Mouse (Mus musculus) embryonic fibroblast, embryonic 13.5 days (primary cell): ENCODE data around the gene Slc3a1.

Experiments used
- CTCF ChIP-seq: IDR thresholded peaks from 2 replicates; pipeline ENCODE4 v1.5.1; 2011; ENCODE audit warnings: mild to moderate bottlenecking, control low read depth, low read length, moderate library complexity, borderline replicate concordance; ENCODE audit not compliant: insufficient read depth
- POLR2A ChIP-seq: IDR thresholded peaks from 2 replicates; pipeline ENCODE4 v1.6.1; 2011; ENCODE audit warnings: low read depth, mild to moderate bottlenecking, control low read depth, low read length, moderate library complexity

- TF ChIP-seq CTCF (no peak), POLR2A (no peak)
Measured at GRCm38 (mm10) chr17:85018794-85019193, 9.4 kb upstream of the Slc3a1 start.
